Mouse (Mus musculus): ENCODE measurements around the gene Krtap14.
A peak's percentile ranks its signal among the peaks of the same experiment; 100 is the strongest.

Gene Krtap14

GRCm38 (mm10) chr16:88826095-88826652, at the start of gene Krtap14:
Gene Krtap14, minus strand, starts transcription at chr16:88826145.
- DNase-seq = no peak

DNA sequence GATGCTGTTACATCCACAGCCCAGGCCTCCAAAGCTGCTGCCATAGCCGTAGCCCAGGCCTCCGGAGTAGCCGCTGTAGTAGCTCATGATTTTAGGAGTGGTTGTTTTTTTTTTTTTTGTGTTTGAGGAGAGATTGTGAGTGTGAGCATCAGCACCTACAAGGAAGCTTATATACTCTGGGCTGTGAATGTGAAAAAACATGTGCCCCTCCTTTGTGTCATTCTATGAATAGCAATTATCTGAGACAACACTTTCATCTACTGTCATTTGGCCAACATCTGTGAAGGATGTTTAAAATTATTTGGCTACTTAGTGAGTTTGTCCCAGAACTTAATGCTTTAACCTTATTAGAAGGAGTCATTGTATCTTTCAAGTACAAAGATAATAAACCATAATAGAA, 48.2 kb upstream of the Krtap14 start, which contains the start of gene Krtap19-2:
Gene Krtap19-2 (minus strand): TSS at position 101 of the 400 bp plus-strand sequence.
- no peak for DNase-seq

GRCm38 (mm10) chr16:88869311-88869710, 43.4 kb upstream of the Krtap14 start, which contains the start of gene Krtap19-1:
Gene Krtap19-1, minus strand, starts transcription at chr16:88869411.
- no peak for DNase-seq

- DNase-seq = no peak
Observed at GRCm38 (mm10) chr16:88864887-88865407, 39.0 kb upstream of the Krtap14 start.

DNA sequence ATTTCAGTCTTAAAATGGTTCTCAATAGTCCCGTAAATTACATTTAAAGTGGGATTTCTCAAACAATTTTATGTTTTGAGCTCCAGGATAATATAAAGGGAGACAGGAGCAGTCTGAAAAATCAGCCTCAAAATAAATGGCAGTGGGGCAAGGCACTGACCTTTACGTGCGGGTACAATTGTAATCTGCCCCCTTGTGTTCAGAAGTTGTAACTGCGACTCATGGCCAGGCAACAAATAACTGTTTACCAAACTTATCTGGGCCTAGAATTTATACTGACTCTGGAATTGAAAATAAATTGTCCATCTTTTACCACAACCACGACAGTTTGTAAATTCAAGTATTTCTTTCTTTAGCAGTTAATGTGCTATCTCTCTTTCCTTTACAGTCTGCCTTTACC, 25.5 kb upstream of the Krtap14 start:
- peak; percentile 9 to 38 for DNase-seq

DNA sequence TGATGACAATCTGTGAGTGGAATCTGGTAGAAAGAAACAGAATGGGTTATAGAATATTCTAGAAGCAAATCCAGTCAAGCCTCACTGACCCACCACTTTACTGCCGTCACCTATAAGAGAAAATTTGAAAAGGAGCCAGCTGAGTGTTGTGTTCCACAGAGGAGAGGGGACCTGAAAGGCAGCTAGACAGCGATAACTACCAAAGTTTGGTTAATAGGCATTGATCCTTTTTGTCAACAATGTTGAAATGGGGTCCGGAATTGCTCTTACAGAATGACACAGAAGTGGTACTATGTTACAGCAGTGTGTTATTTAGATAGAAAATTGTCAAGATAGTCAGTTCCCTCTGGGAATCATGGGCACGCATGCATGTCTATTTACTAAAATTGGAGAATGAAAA, 22.6 kb upstream of the Krtap14 start:
- DNase-seq = no peak

DNA sequence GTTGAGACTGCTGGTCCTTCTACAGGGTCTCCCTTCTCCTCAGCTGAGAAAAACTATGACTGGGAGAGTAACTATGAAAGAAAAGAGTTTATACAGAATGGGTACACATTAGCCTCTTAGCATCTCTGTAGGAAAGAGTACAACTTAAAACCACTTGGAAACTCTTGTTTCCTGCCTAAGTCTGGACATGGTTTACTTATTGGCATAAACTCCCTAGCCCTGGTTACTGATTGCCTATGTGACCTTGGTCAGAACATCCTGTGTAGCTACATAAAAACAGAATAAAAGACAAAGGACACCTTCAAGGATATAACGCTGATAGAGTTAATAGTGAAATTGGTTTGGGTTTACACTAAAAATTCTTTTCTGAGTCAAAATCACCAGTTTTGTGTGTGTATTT, 21.4 kb upstream of the Krtap14 start:
- no peak for DNase-seq

- DNase-seq = no peak
Observed at GRCm38 (mm10) chr16:88826978-88827377, 1.0 kb upstream of the Krtap14 start.

GRCm38 (mm10) chr16:88823736-88824135, 2.2 kb downstream of the Krtap14 start:
- no peak for DNase-seq

DNA sequence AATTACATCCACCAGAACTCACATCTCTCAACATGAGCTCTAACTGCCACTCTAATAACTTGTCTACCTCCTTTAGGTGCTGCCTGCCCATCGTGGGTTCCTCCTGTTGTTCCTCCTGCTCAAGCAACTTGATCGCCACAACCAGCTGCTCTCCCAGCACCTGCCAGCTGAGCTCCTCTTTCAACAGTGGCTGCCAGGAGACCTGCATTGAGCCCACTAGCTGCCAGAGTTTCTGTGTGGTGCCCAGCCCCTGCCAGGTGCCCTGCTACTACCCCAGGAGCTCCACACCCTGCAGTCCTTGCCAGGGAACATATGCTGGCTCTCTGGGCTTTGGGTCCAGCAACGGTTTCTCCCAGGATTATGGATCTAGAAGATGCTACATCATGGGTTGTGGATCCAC, 5.9 kb downstream of the Krtap14 start, which contains the start of gene Krtap15:
Gene Krtap15 (plus strand): TSS at position 150 of the 400 bp plus-strand sequence.
- no peak for DNase-seq

- DNase-seq = peak; percentile 61 to 72
Observed at GRCm38 (mm10) chr16:88811827-88812226, 14.1 kb downstream of the Krtap14 start, which contains the start of gene Gm20741. Gene Gm20741, minus strand, starts transcription at chr16:88812220.

GRCm38 (mm10) chr16:88786786-88787185, 39.2 kb downstream of the Krtap14 start:
- DNase-seq = peak in 1 of 2 experiments; percentile 5

DNA sequence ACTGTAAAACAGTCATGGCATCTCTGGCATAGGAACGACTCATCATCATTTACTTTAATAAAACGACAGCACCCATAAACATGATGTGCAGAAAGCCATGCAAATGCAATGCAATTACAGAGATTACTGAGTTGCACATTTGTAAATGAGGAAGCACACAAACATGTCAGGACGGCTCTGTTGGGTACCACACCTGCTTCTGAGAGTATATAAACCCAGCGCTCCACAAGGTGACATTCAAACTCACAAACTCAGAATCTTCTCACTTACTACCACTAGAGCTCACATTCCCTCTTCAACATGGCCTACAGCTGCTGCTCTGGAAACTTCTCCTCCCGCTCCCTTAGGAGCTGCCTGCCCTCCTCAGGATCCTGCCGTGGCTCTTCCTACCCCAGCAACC, 48.3 kb downstream of the Krtap14 start, which contains the start of gene Gm5965:
Gene Gm5965 (plus strand): TSS at position 301 of the 400 bp plus-strand sequence.
- DNase-seq = no peak

DNA sequence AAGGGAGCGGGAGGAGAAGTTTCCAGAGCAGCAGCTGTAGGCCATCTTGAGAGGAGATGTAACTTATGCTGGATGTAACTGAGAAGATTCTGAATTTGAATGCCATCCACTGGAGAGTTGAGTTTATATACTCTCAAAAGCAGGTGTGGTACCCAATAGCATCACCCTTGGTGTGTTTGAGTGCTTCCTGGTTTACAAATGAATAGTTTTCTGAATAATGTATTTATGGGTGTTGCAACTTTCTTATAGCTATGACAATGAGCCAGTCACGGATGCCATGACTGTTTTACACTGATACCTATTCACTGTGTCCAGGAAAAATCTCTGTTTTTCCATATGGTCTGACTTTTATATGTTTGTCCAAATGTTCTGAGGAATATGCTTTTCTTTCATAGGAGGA, 51.8 kb downstream of the Krtap14 start, which contains the start of gene 2310057N15Rik:
Gene 2310057N15Rik (minus strand): TSS at position 101 of the 400 bp plus-strand sequence.
- DNase-seq = no peak
